Mouse (Mus musculus) brain, embryonic 14.5 days (tissue): ENCODE measurements at regions not wholly inside any gene's neighbourhood (a gene's known extent, or its start where the extent isn't known, plus 50 kb on each side); places are given as distances from the start of the nearest gene placed in this dataset.

Experiments used
- CTCF ChIP-seq: fragments of 200-500 bp; IDR thresholded peaks from 2 replicates; pipeline ENCODE4 v1.5.1; 2012; ENCODE audit warnings: inconsistent platforms, mild to moderate bottlenecking, moderate library complexity, borderline replicate concordance; ENCODE audit not compliant: insufficient read depth, insufficient read length; ENCODE audit errors: extremely low read depth
- POLR2A ChIP-seq: fragments of 200-500 bp; IDR thresholded peaks from 2 replicates; pipeline ENCODE4 v1.6.1; 2012; ENCODE audit warnings: mild to moderate bottlenecking, inconsistent platforms, borderline replicate concordance; ENCODE audit not compliant: poor library complexity, insufficient read depth, insufficient read length, severe bottlenecking; ENCODE audit errors: extremely low read depth

- no peak for TF ChIP-seq CTCF
- no peak for TF ChIP-seq POLR2A
Observed at GRCm38 (mm10) chr12:12002414-12002813, 259.5 kb upstream of the Fam49a start.
